Mouse (Mus musculus) thymus, postnatal 14 days (tissue): ENCODE measurements around the gene Drd4.

Source experiments
- DNase-seq: peaks from one replicate; pipeline ENCODE4 v3.0.0; 2021

Gene Drd4

GRCm38 (mm10) chr7:141337716-141338416 lies 46.1 kb downstream of the Drd4 start:
- DNase-seq, result no peak

GRCm38 (mm10) chr7:141338576-141339131 lies 46.8 kb downstream of the Drd4 start, which contains the start of gene Eps8l2:
Eps8l2 (plus strand) TSS chr7:141338880.
- DNase-seq, result peak; percentile 44

- no peak for DNase-seq
These were observed 47.6 kb downstream of the Drd4 start for GRCm38 (mm10) chr7:141339215-141339920.

- DNase-seq, result no peak
These were observed 48.2 kb downstream of the Drd4 start for GRCm38 (mm10) chr7:141340023-141340422.

- no peak for DNase-seq
These were observed 48.7 kb downstream of the Drd4 start for GRCm38 (mm10) chr7:141340476-141340875.

GRCm38 (mm10) chr7:141341689-141342226 lies 50.0 kb downstream of the Drd4 start:
- no peak for DNase-seq

GRCm38 (mm10) chr7:141343230-141343629 lies 51.4 kb downstream of the Drd4 start:
- DNase-seq, result no peak

- DNase-seq, result no peak
These were observed 51.9 kb downstream of the Drd4 start for GRCm38 (mm10) chr7:141343696-141344095.

GRCm38 (mm10) chr7:141344787-141345186 lies 53.0 kb downstream of the Drd4 start:
- DNase-seq, result no peak
